12 mouse cellular contexts compared by ENCODE assay signal in genomic region chr2:19148812-19149211, GRCm38 (mm10). TPM values are rescaled to one million over a fixed set of nuclear protein-coding genes. Genes with fewer than 3 reads are reported as not detected.
DNase-seq lines count a peak whose midpoint lies in the region; ATAC-seq and TF ChIP-seq lines count a peak whose summit lies in the region.
"Had no signal": no experiment of that assay in that cellular context is flagged by ENCODE, and none has a peak within 500 bp of the region (broad histone marks: within the 10 kb centered on the region; RNA-seq: fewer than 3 reads in every experiment).

No protein-coding gene starts in this region.

- intact Hi-C loops in heart, postnatal 25 days (cut with DNase I): no loop called here

- no peak for TF ChIP-seq POLR2A in brain, embryonic 14.5 days (IDR thresholded peaks at IDR 0.05; ENCODE audit: borderline replicate concordance, extremely low read depth, insufficient read depth, insufficient read length, poor library complexity, severe bottlenecking)

- H3K4me3 ChIP-seq in heart, embryonic 15.5 days: no peak overlapping the region
- H3K4me3 ChIP-seq in midbrain, embryonic 14.5 days (replicated peaks; ENCODE audit: low read depth, low read length): no peak overlapping the region
- H3K4me3 ChIP-seq in midbrain, embryonic 16.5 days (ENCODE audit: low read depth, low read length): no peak overlapping the region
- H3K4me3 ChIP-seq: heart, embryonic 13.5 days; myocyte had no signal

- no peak overlapping the region for H3K27ac ChIP-seq in heart, embryonic 15.5 days
- H3K27ac ChIP-seq in midbrain, embryonic 14.5 days (replicated peaks; ENCODE audit: low read depth, low read length): no peak overlapping the region
- no peak overlapping the region for H3K27ac ChIP-seq in midbrain, embryonic 16.5 days (ENCODE audit: low read length)
- H3K27ac ChIP-seq: heart, embryonic 13.5 days had no signal

- H3K27me3 ChIP-seq in heart, embryonic 15.5 days: no peaks in the 10 kb centered on the region
- H3K27me3 ChIP-seq in midbrain, embryonic 14.5 days (ENCODE audit: control insufficient read depth, insufficient read depth, low read length): no peaks in the 10 kb centered on the region
- no peaks in the 10 kb centered on the region for H3K27me3 ChIP-seq in midbrain, embryonic 16.5 days (ENCODE audit: control insufficient read depth, insufficient read depth, low read depth, low read length)
- H3K27me3 ChIP-seq: CH12.LX; heart, embryonic 13.5 days had no signal

- no peak overlapping the region for H3K4me2 ChIP-seq in heart, embryonic 15.5 days
- no peak overlapping the region for H3K4me2 ChIP-seq in midbrain, embryonic 14.5 days (ENCODE audit: low read length)
- no peak overlapping the region for H3K4me2 ChIP-seq in midbrain, embryonic 16.5 days (ENCODE audit: low read length)
- H3K4me2 ChIP-seq: heart, embryonic 13.5 days had no signal

- no peak for TF ChIP-seq CTCF in brain, embryonic 14.5 days (IDR thresholded peaks at IDR 0.05; ENCODE audit: borderline replicate concordance, extremely low read depth, insufficient read depth, insufficient read length)

- no peaks in the 10 kb centered on the region for H3K9me3 ChIP-seq in heart, embryonic 15.5 days (replicated peaks)
- H3K9me3 ChIP-seq in midbrain, embryonic 14.5 days (ENCODE audit: control insufficient read depth, low read length): no peaks in the 10 kb centered on the region
- no peaks in the 10 kb centered on the region for H3K9me3 ChIP-seq in midbrain, embryonic 16.5 days (replicated peaks; ENCODE audit: control insufficient read depth, low read length, poor library complexity, severe bottlenecking)
- H3K9me3 ChIP-seq: heart, embryonic 13.5 days had no signal

- WGBS in heart, embryonic 15.5 days: 33% methylated on average over 5 of the region's 5 CpGs
- 43% methylated on average over 5 of the region's 5 CpGs for WGBS in midbrain, embryonic 14.5 days
- 50% methylated on average over 5 of the region's 5 CpGs for WGBS in midbrain, embryonic 16.5 days

- H3K36me3 ChIP-seq in heart, embryonic 15.5 days: no peaks in the 10 kb centered on the region
- H3K36me3 ChIP-seq in midbrain, embryonic 14.5 days (ENCODE audit: control insufficient read depth, insufficient read depth, low read length): no peaks in the 10 kb centered on the region
- H3K36me3 ChIP-seq in midbrain, embryonic 16.5 days (ENCODE audit: control insufficient read depth, insufficient read depth, low read length): no peaks in the 10 kb centered on the region
- H3K36me3 ChIP-seq: heart, embryonic 13.5 days had no signal

- DNase-seq in heart, postnatal 25 days (ENCODE audit: low spot score): no peak
- DNase-seq in midbrain, embryonic 14.5 days: peak; percentile 39
- DNase-seq in brain, embryonic 14.5 days (ENCODE audit: low read depth): peak; percentile 70
- peak; percentile 49 to 55 for DNase-seq in kidney, postnatal 4 days
- no peak for DNase-seq in MN1 (ENCODE audit: low spot score)
- DNase-seq: gastrocnemius, postnatal 10 days; thymus, adult 2 months had no signal

- H3K4me1 ChIP-seq in heart, embryonic 15.5 days (replicated peaks): peaks cover 24% of the 10 kb centered on the region
- no peaks in the 10 kb centered on the region for H3K4me1 ChIP-seq in midbrain, embryonic 14.5 days (ENCODE audit: control insufficient read depth, insufficient read depth, low read length)
- H3K4me1 ChIP-seq in midbrain, embryonic 16.5 days (ENCODE audit: control insufficient read depth, insufficient read depth, low read length): no peaks in the 10 kb centered on the region

- no peak overlapping the region for H3K9ac ChIP-seq in heart, embryonic 15.5 days
- no peak overlapping the region for H3K9ac ChIP-seq in midbrain, embryonic 14.5 days (replicated peaks; ENCODE audit: low read length)
- H3K9ac ChIP-seq in midbrain, embryonic 16.5 days (ENCODE audit: low read depth, low read length): no peak overlapping the region
- H3K9ac ChIP-seq: heart, embryonic 13.5 days had no signal

- ATAC-seq in heart, embryonic 15.5 days (replicated peaks; ENCODE audit: insufficient number of reproducible peaks, insufficient read depth, low FRiP score, low read depth): 0 out of 2 replicates have a peak, but pooled peaks have one; percentile 47
- no peak for ATAC-seq in midbrain, embryonic 14.5 days (ENCODE audit: low FRiP score, low TSS enrichment)
- ATAC-seq in midbrain, embryonic 16.5 days: no peak; the same call in 1 of the 2 replicates

RNA-seq across cellular contexts. Expression of gene Armc3, which starts 50.3 kb away (rescaled TPM):
- polyA plus RNA-seq in heart, embryonic 15.5 days (2015; fragmentation: Nextera tagmentation; extraction: Ambion mirVana): 0.13 and 0.18 TPM in 2 replicates
- not detected for total RNA-seq in heart, postnatal 25 days (2021)
- 1.1 and 1.6 TPM in 2 replicates for polyA plus RNA-seq in midbrain, embryonic 14.5 days (2014; fragmentation: Nextera tagmentation; extraction: Ambion mirVana)
- 2.1 and 2.2 TPM in 2 replicates for polyA plus RNA-seq in midbrain, embryonic 16.5 days (2015; fragmentation: Nextera tagmentation; extraction: Ambion mirVana)
- 0.39 and 0.90 TPM in 2 replicates for polyA plus RNA-seq in brain, embryonic 14.5 days (2012; rRNA removed)
- total RNA-seq: gastrocnemius, postnatal 10 days had no signal
- polyA plus RNA-seq: myocyte had no signal

Comparison
In these comparisons a context has a peak if more than half of its experiments do, and no peak if none do; other contexts are left out.
1. DNase-seq: peak in midbrain, embryonic 14.5 days (single experiment), brain, embryonic 14.5 days (single experiment) and kidney, postnatal 4 days (2 of 2); none in heart, postnatal 25 days (single experiment) and MN1 (single experiment).